Mouse (Mus musculus): ENCODE data around the gene Tmem192. TPM values are rescaled to one million over a fixed set of nuclear protein-coding genes. Genes with fewer than 3 reads are reported as not detected.
"Not testable (repeated sequence)": the region's sequence is repeated elsewhere in the genome, so short reads cannot be mapped to it uniquely, and the experiment has no call there.

The Tmem192 gene
- total RNA-seq, 2 experiments from 2014 or later: 18.6 to 21.4 TPM

DNA sequence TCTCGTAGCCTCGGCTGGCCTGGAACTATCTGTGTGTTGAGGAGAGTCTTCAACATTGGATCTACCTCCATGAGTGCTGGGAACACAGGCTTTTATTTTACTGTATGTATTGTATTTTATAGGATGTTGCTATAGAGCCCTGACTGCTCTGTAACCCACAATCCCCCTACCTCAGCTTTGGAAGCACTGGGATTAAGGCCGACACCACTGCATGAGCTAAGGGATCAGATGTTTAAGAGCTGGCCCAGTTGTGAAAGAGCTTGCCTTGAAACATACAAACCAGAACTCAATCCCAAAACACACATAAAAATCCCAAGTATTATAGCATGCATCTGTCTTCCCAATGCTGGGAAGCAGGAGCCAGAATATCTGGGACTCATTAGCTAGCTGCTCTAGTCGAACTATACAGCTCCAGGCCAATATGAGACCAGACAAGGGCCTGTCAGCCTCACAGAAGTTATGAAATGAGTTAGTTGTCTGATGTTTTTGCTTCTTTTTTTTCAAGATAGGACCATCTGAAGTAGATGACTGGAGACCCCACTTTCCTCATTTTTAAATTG lies 51.9 kb downstream of the Tmem192 start:
- intact Hi-C loops (cut with DNase I): no loop called here
- Histone ChIP-seq H3K4me3 (no peak overlapping the region), H3K27ac (no peak overlapping the region)
- no peak for DNase-seq
- no peak for TF ChIP-seq CTCF (IDR thresholded peaks at IDR 0.05)

- H3K4me3 ChIP-seq; DNase-seq; H3K27ac ChIP-seq; intact Hi-C loops (cut with DNase I): not testable (repeated sequence)
Observed at GRCm38 (mm10) chr8:65007616-65008015, 60.6 kb downstream of the Tmem192 start.

DNA sequence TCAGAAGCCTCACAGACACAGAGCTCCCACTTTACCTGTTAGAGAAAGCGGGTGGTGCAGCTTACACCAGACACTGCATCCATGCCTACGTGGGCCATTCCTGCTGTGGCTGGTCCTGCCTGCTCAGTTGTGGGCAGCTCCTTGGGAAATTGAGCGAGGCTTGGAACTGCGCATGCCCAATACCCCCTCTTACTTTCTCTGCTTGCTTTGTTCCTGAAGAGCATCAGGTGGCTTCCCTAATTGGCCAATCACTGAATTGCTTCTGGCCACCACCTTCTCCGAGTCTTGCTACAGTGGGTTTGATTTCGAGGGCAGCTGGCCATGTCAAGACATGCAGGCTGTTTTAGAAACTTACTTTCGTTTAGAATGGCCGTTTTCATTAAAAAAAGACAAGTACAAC lies 71.4 kb downstream of the Tmem192 start, which contains the start of the genes Trim61 and Trim60:
TSS of gene Trim61 (minus strand) at position 101 of the 400 bp plus-strand sequence.
TSS of gene Trim60 (minus strand) at position 162 of the 400 bp plus-strand sequence.
- no peak for DNase-seq
- Histone ChIP-seq H3K27ac (no peak within 1 kb of the TSS), H3K4me3 (no peak within 1 kb of the TSS)
- intact Hi-C loops (cut with DNase I): no loop called here
- no peak for TF ChIP-seq CTCF (IDR thresholded peaks at IDR 0.05)

Other genes starting within 250 kb of the Tmem192 start
- gene Msmo1, start 213.4 kb upstream of the Tmem192 start, total RNA-seq (2021): 1 to 10 TPM; 3.0 to 5.5 TPM
- 1 to 10 TPM; 7.9 to 8.7 TPM for gene Klhl2, start 97.2 kb upstream of the Tmem192 start, total RNA-seq (2021)
- not detected for gene Trim75, start 40.6 kb downstream of the Tmem192 start, total RNA-seq (2021)
- not detected for gene Trim61, start 71.3 kb downstream of the Tmem192 start, total RNA-seq (2021)
- not detected for gene Trim60, start 71.4 kb downstream of the Tmem192 start, total RNA-seq (2021)
- not detected for gene Apela, start 90.2 kb downstream of the Tmem192 start, total RNA-seq (2021)
- not detected for gene Gm10663, start 127.8 kb downstream of the Tmem192 start, total RNA-seq (2021)
- not detected for gene BC030870, start 182.4 kb downstream of the Tmem192 start, total RNA-seq (2021)

Data from gastrocnemius, adult 2 months (tissue).